Mouse (Mus musculus) limb, embryonic 14.5 days (tissue): ENCODE data around the gene Nin. TPM values are rescaled to one million over a fixed set of nuclear protein-coding genes. Genes with fewer than 3 reads are reported as not detected.

Experiments used
- ATAC-seq: fragments of 200-750 bp; cut with Nextera tagmentation; 2 replicates; pipeline ENCODE4 v1.8.0; 2017; ENCODE audit warnings: low read depth, moderate number of reproducible peaks, moderate TSS enrichment; ENCODE audit not compliant: low FRiP score
- DNase-seq: peaks from one replicate; pipeline ENCODE4 v3.0.0-alpha.2; 2015; ENCODE audit warnings: low spot score
- H3K27ac ChIP-seq: fragments of 300-500 bp; sonication (generic); replicated peaks from 2 replicates; pipeline ENCODE4 v1.5.1; 2014; ENCODE audit warnings: low read depth, mild to moderate bottlenecking, low read length, moderate library complexity, mixed read lengths
- H3K27me3 ChIP-seq: fragments of 300-500 bp; sonication (generic); 2 replicates; pipeline ENCODE4 v1.6.1; 2014; ENCODE audit warnings: low read length, mixed read lengths; ENCODE audit not compliant: control insufficient read depth, insufficient read depth
- H3K36me3 ChIP-seq: fragments of 300-500 bp; sonication (generic); 2 replicates; pipeline ENCODE4 v1.6.1; 2014; ENCODE audit warnings: mild to moderate bottlenecking, low read length, moderate library complexity, mixed read lengths; ENCODE audit not compliant: control insufficient read depth, insufficient read depth
- H3K4me1 ChIP-seq: fragments of 300-500 bp; sonication (generic); 2 replicates; pipeline ENCODE4 v1.6.1; 2014; ENCODE audit warnings: antibody characterized with exemption, low read length, mixed read lengths; ENCODE audit not compliant: control insufficient read depth, insufficient read depth
- H3K4me2 ChIP-seq: fragments of 300-500 bp; sonication (generic); replicated peaks from 2 replicates; pipeline ENCODE4 v1.6.1; 2014; ENCODE audit warnings: low read depth, mild to moderate bottlenecking, low read length, moderate library complexity; ENCODE audit not compliant: severe bottlenecking
- H3K4me3 ChIP-seq: fragments of 300-500 bp; sonication (generic); replicated peaks from 2 replicates; pipeline ENCODE4 v1.5.1; 2014; ENCODE audit warnings: low read length
- H3K9ac ChIP-seq: fragments of 300-500 bp; sonication (generic); 2 replicates; pipeline ENCODE4 v1.6.1; 2014; ENCODE audit warnings: mild to moderate bottlenecking, low read depth, low read length, moderate library complexity; ENCODE audit not compliant: severe bottlenecking
- H3K9me3 ChIP-seq: fragments of 300-500 bp; sonication (generic); 2 replicates; pipeline ENCODE4 v1.6.1; 2016; ENCODE audit warnings: low read length; ENCODE audit not compliant: control insufficient read depth
- POLR2A ChIP-seq: fragments of 200-500 bp; IDR thresholded peaks from 2 replicates; pipeline ENCODE4 v1.8.0; 2012; ENCODE audit warnings: inconsistent platforms, mild to moderate bottlenecking, moderate library complexity, borderline replicate concordance; ENCODE audit not compliant: insufficient read depth, insufficient read length; ENCODE audit errors: extremely low read depth
- WGBS: fragments of 180-500 bp; shearing (Covaris S2); extraction: QIAGEN DNeasy Blood & Tissue Kit; methylation state at CpG from one replicate; pipeline ENCODE4 v1.1.7; 2014; 5-methylcytosine and 5-hydroxymethylcytosine counted together
- polyA plus RNA-seq, 2 experiments: library from polyadenylated mRNA; depleted of rRNA in 1 of 2; stranded (reverse) in 1 of 2; unstranded in 1 of 2; fragments of >200 nt; fragmentation: Nextera tagmentation in 1 of 2; extraction: Ambion mirVana in 1 of 2; gene quantifications; 2 replicates each; pipeline versions ENCODE4 v1.2.1 to v1.2.3; 2012 to 2014

Nin gene
- polyA plus RNA-seq, 2 experiments = 13.7 to 16.9 TPM

DNA sequence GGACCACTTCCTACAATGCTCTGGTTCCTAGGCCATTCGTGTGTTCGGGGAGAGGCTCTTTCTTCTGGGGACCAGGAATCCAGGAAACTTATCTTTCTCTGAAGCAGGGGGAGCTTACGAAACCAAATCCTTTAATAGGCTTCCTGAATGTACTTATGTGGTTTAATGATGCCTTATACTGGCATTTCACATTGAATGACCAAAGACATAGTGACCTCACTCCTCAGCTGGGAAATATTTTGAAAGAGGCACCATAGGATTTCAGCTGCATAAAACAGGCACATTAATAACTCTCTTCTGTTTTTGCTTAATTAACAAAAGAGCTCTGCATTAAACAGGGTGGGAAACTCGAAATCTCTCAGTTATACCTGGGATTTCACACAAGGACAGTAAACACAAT is 69.2 kb downstream of the Nin start:
- Histone ChIP-seq H3K9ac (no peak overlapping the region), H3K27ac (no peak overlapping the region), H3K36me3 (peaks cover 72% of the 10 kb centered on the region), H3K9me3 (no peaks in the 10 kb centered on the region), H3K4me1 (no peaks in the 10 kb centered on the region), H3K4me3 (no peak overlapping the region), H3K4me2 (no peak overlapping the region), H3K27me3 (no peaks in the 10 kb centered on the region)
- DNase-seq = no peak
- 84% methylated on average over 4 of the region's 4 CpGs for WGBS
- TF ChIP-seq POLR2A = no peak
- ATAC-seq = no peak

DNA sequence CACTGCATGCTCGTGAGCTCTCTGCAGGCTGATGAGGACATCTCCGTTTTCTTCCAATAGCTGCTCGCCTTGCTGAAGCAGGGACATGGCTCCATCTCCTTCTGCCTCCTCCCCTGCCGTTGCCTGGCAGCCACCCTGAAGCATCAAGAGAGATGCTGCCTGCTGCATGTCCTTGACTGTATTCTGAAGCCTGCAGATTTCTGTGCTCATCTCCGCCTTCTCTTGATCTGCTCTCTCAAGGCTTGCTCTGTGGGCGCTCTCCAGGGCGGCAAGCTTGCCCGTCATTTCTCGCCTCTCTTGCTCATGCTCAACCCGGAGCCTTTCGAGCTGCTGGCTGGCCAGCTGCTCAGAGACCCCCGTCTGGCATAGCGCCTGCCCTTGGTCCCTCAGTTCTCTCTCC is 70.1 kb downstream of the Nin start:
- H3K27me3 ChIP-seq = no peaks in the 10 kb centered on the region
- no peak overlapping the region for H3K4me3 ChIP-seq
- H3K27ac ChIP-seq = no peak overlapping the region
- no peaks in the 10 kb centered on the region for H3K4me1 ChIP-seq
- H3K36me3 ChIP-seq = peaks cover 70% of the 10 kb centered on the region
- no peak for ATAC-seq
- H3K4me2 ChIP-seq = no peak overlapping the region
- no peak overlapping the region for H3K9ac ChIP-seq
- TF ChIP-seq POLR2A = no peak
- no peaks in the 10 kb centered on the region for H3K9me3 ChIP-seq
- WGBS = 88% methylated on average over 13 of the region's 13 CpGs
- DNase-seq = no peak

DNA sequence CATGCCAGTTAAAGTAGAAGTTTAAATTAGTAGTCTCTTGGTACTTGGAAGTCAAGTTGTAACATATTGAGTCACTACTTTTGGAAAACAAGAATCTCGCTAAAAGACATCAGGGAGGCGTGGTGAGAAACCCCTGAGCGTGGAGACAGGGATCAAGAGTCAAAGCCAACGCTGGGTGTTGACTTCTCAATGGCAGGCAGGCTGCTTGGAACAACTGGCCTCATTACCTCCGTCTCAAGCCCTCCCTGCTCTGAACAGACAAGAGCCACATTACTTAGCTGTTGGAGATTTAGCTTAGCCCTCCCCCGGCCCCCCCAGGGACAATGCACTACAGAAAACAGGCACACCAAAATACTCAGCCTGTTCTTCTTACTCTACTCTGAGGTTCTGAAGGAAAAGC is 72.5 kb downstream of the Nin start:
- DNase-seq (no peak), ATAC-seq (no peak)
- no peaks in the 10 kb centered on the region for H3K4me1 ChIP-seq
- no peak for TF ChIP-seq POLR2A
- H3K36me3 ChIP-seq = peaks cover 56% of the 10 kb centered on the region
- H3K27me3 ChIP-seq = no peaks in the 10 kb centered on the region
- 67% methylated on average over 6 of the region's 6 CpGs for WGBS
- no peak overlapping the region for H3K9ac ChIP-seq
- no peak overlapping the region for H3K4me3 ChIP-seq
- H3K27ac ChIP-seq = no peak overlapping the region
- no peak overlapping the region for H3K4me2 ChIP-seq
- no peaks in the 10 kb centered on the region for H3K9me3 ChIP-seq

DNA sequence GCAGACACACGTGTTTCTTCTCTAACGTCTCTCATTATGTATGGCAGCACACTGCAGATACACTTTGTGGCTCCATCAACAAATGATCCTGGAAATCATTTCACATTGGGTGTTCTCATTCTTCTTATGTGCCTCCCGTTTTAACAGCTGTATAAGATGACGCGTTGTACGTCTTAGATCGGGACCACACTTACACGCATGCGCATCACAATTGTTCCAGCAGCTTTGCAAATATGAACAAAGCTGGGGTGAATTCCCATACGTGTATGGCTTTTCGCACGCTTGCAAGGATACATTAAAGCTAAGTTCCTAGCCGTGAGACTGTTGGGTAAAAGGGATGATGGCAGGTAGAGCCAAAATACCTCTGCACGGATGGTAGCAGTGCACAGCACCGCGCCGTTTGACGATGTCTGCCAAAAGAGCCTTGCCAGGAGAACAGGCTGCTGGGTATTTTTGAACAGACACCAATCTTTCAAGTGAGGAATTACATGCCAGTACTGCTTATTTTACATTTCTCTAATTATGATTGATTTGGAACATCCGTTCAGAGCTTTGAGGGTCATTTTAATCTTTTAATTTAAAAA is 76.7 kb downstream of the Nin start:
- H3K27me3 ChIP-seq = no peaks in the 10 kb centered on the region
- peaks cover 34% of the 10 kb centered on the region for H3K36me3 ChIP-seq
- no peak for ATAC-seq

DNA sequence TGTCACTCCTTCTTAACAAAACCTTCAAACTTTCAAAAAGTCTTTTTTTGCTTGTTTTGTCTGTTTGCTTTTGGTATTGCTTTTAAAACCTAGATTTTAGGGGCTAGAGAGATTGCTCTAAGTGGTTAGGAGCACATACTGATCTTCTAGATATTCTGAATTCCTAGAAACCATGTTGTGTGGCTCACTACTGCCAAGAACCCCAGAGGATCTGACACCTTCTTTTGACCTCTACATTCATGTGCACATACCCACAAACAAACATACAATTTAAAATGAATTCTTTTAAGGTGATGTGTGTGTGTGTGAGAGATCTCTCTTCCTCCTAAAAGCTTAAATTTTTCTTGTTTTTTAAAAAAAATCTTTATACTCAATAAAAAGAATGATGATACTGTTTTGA is 87.3 kb downstream of the Nin start:
- H3K4me2 ChIP-seq = no peak overlapping the region
- H3K9ac ChIP-seq = no peak overlapping the region
- no peaks in the 10 kb centered on the region for H3K9me3 ChIP-seq
- no peak for TF ChIP-seq POLR2A
- ATAC-seq = no peak
- H3K4me3 ChIP-seq = no peak overlapping the region
- H3K27me3 ChIP-seq = no peaks in the 10 kb centered on the region
- no peaks in the 10 kb centered on the region for H3K4me1 ChIP-seq
- no peak overlapping the region for H3K27ac ChIP-seq
- H3K36me3 ChIP-seq = peaks cover 48% of the 10 kb centered on the region
- no peak for DNase-seq

More for the DNA sequence above, 76.7 kb downstream of the Nin start:
- TF ChIP-seq POLR2A = no peak
- Histone ChIP-seq H3K27ac (no peak overlapping the region), H3K4me1 (no peaks in the 10 kb centered on the region), H3K4me2 (no peak overlapping the region), H3K4me3 (no peak overlapping the region), H3K9me3 (no peaks in the 10 kb centered on the region), H3K9ac (no peak overlapping the region)
- 90% methylated on average over 19 of the region's 19 CpGs for WGBS
- DNase-seq = no peak

DNA sequence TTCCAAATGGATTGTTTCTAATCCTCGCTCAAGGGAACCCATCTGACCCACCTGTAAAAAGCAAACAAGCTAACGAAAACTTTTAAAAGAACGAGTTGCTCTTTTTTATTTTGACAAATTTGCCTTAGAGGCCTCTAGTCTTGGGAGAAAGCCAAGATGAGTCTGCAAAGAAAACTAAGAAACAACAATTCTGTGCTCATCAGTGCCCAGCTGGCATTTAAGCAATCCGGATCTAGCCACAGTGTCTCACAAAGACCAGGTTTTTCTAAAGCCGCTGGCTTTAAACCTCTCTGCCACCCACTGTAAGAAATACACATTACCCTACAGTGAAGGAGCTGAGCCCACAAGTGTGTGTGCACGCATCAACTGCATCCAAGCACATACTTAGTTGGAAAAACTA is 88.1 kb downstream of the Nin start:
- ATAC-seq = no peak
- no peaks in the 10 kb centered on the region for H3K27me3 ChIP-seq
- no peaks in the 10 kb centered on the region for H3K9me3 ChIP-seq
- H3K4me2 ChIP-seq = no peak overlapping the region
- H3K27ac ChIP-seq = no peak overlapping the region
- no peaks in the 10 kb centered on the region for H3K4me1 ChIP-seq
- H3K36me3 ChIP-seq = peaks cover 42% of the 10 kb centered on the region
- no peak overlapping the region for H3K4me3 ChIP-seq
- no peak for DNase-seq
- no peak overlapping the region for H3K9ac ChIP-seq
- WGBS = 87% methylated on average over 6 of the region's 6 CpGs
- no peak for TF ChIP-seq POLR2A
